Mouse (Mus musculus) bone marrow, adult 2 months (tissue): ENCODE data around the gene 9630041A04Rik. TPM values are rescaled to one million over a fixed set of nuclear protein-coding genes. Genes with fewer than 3 reads are reported as not detected.

ENCODE experiments used
- H3K27ac ChIP-seq: fragments of 200-500 bp; 2 replicates; pipeline ENCODE4 v1.5.1; 2012; ENCODE audit warnings: low read depth, mild to moderate bottlenecking, control low read depth, inconsistent platforms, low read length; ENCODE audit not compliant: control insufficient read depth, poor library complexity, insufficient read depth
- H3K4me1 ChIP-seq: fragments of 200-500 bp; 2 replicates; pipeline ENCODE4 v1.6.1; 2011; ENCODE audit warnings: low read length; ENCODE audit not compliant: control insufficient read depth, insufficient read depth
- H3K4me3 ChIP-seq: fragments of 200-500 bp; replicated peaks from 2 replicates; pipeline ENCODE3; 2011; ENCODE audit warnings: mild to moderate bottlenecking, low read depth, low read length, control low read depth; ENCODE audit not compliant: control insufficient read depth
- CTCF ChIP-seq: fragments of 200-500 bp; IDR thresholded peaks from 2 replicates; pipeline ENCODE4 v1.5.1; 2011; ENCODE audit warnings: low read length, control low read depth; ENCODE audit not compliant: control insufficient read depth, insufficient read depth
- POLR2A ChIP-seq: fragments of 200-500 bp; IDR thresholded peaks from 2 replicates; pipeline ENCODE4 v1.6.1; 2011; ENCODE audit warnings: low read depth, mild to moderate bottlenecking, control low read depth, low read length, borderline replicate concordance; ENCODE audit not compliant: control insufficient read depth
- WGBS: fragments of 180-500 bp; shearing (Covaris S2); methylation state at CpG from one replicate; pipeline ENCODE4 v1.1.7; 2018; 5-methylcytosine and 5-hydroxymethylcytosine counted together
- polyA plus RNA-seq: library from polyadenylated mRNA; stranded (reverse); fragments of >200 nt; gene quantifications from 2 replicates; pipeline ENCODE4 v1.2.4, GENCODE M21; 2011; ENCODE audit warnings: low replicate concordance; ENCODE audit not compliant: missing spikeins, insufficient read depth, insufficient read length

The 9630041A04Rik gene
- polyA plus RNA-seq, 1 experiment, result not detected

GRCm38 (mm10) chr9:101863130-101863529 is 1.5 kb downstream of the 9630041A04Rik start:
- Histone ChIP-seq H3K27ac (no peak overlapping the region), H3K4me3 (no peak overlapping the region), H3K4me1 (no peaks in the 10 kb centered on the region)
- WGBS, result 78% methylated on average over 5 of the region's 5 CpGs
- TF ChIP-seq POLR2A (no peak), CTCF (no peak)

GRCm38 (mm10) chr9:101868593-101868992 is 7.0 kb downstream of the 9630041A04Rik start:
- H3K27ac ChIP-seq, result no peak overlapping the region
- TF ChIP-seq POLR2A (no peak), CTCF (no peak)
- H3K4me1 ChIP-seq, result no peaks in the 10 kb centered on the region
- WGBS, result 86% methylated on average over 6 of the region's 6 CpGs
- no peak overlapping the region for H3K4me3 ChIP-seq

GRCm38 (mm10) chr9:101870034-101870433 is 8.4 kb downstream of the 9630041A04Rik start:
- 77% methylated on average over 4 of the region's 4 CpGs for WGBS
- Histone ChIP-seq H3K4me1 (no peaks in the 10 kb centered on the region), H3K27ac (no peak overlapping the region), H3K4me3 (no peak overlapping the region)
- TF ChIP-seq CTCF, result no peak
- TF ChIP-seq POLR2A, result no peak

GRCm38 (mm10) chr9:101875306-101875705 is 13.7 kb downstream of the 9630041A04Rik start:
- H3K4me3 ChIP-seq, result no peak overlapping the region
- no peak for TF ChIP-seq CTCF
- TF ChIP-seq POLR2A, result no peak
- H3K4me1 ChIP-seq, result no peaks in the 10 kb centered on the region
- 75% methylated on average over 1 of the region's 1 CpGs for WGBS
- H3K27ac ChIP-seq, result no peak overlapping the region

GRCm38 (mm10) chr9:101877109-101877987 is 15.7 kb downstream of the 9630041A04Rik start:
- WGBS, result 76% methylated on average over 11 of the region's 11 CpGs
- H3K4me1 ChIP-seq, result no peaks in the 10 kb centered on the region
- H3K4me3 ChIP-seq, result no peak overlapping the region
- TF ChIP-seq POLR2A (no peak), CTCF (no peak)
- no peak overlapping the region for H3K27ac ChIP-seq

GRCm38 (mm10) chr9:101883295-101883694 is 21.7 kb downstream of the 9630041A04Rik start:
- H3K27ac ChIP-seq, result no peak overlapping the region
- 26% methylated on average over 2 of the region's 2 CpGs for WGBS
- H3K4me1 ChIP-seq, result no peaks in the 10 kb centered on the region
- no peak for TF ChIP-seq POLR2A
- no peak for TF ChIP-seq CTCF
- no peak overlapping the region for H3K4me3 ChIP-seq

GRCm38 (mm10) chr9:101897851-101898250 is 36.2 kb downstream of the 9630041A04Rik start:
- H3K27ac ChIP-seq, result no peak overlapping the region
- no peak overlapping the region for H3K4me3 ChIP-seq
- TF ChIP-seq CTCF (no peak), POLR2A (no peak)
- no peaks in the 10 kb centered on the region for H3K4me1 ChIP-seq
- WGBS, result 90% methylated on average over 1 of the region's 1 CpGs

GRCm38 (mm10) chr9:101903406-101903805 is 41.8 kb downstream of the 9630041A04Rik start:
- TF ChIP-seq POLR2A, result no peak
- no peak for TF ChIP-seq CTCF
- no peak overlapping the region for H3K4me3 ChIP-seq
- WGBS, result 79% methylated on average over 3 of the region's 3 CpGs
- no peak overlapping the region for H3K27ac ChIP-seq
- H3K4me1 ChIP-seq, result no peaks in the 10 kb centered on the region
